Mouse (Mus musculus) frontal cortex, postnatal 14 days (tissue): ENCODE results near the gene Zswim8.
A peak's percentile ranks its signal among the peaks of the same experiment; 100 is the strongest.

Experiments
- DNase-seq, 2 experiments: peaks; one replicate each; pipeline ENCODE4 v3.0.0; 2022; ENCODE audit warnings: low spot score in 2 of 2

The Zswim8 gene

DNA sequence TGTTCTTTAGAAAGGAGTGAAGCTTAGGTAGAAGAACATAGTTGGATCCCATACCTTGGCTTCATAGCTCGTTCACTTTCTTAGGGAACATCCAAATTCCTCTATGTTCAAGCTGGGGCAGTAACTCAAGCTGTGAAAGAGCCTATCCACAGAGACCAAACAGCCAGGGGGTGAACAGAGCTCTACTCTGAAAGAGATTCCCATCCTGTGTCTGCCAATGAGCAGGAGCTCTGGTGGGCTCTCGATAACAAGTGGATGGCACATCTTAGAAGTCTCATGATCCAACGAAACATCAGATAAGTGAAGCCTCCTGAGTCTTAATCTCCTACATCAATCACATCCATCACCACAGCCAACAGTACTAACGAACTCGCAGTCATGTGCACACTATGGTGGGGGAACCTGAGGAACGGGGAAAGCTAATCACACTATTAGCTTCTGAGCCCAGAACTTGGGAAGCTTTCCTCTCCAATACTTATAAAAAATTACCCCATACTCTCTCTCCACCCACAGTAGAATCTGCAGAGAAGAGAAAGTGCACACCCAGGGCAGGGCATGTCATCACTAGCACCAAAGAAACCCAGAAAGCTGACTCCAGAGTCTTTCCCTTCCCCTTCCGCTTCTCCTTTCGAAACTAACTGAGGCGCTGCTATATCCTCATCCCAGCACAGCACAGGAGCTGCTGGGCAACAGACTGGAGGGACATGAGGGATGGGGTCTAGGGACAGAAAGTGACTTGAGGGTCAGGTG is 23.7 kb downstream of the Zswim8 start:
- DNase-seq, result no peak

DNA sequence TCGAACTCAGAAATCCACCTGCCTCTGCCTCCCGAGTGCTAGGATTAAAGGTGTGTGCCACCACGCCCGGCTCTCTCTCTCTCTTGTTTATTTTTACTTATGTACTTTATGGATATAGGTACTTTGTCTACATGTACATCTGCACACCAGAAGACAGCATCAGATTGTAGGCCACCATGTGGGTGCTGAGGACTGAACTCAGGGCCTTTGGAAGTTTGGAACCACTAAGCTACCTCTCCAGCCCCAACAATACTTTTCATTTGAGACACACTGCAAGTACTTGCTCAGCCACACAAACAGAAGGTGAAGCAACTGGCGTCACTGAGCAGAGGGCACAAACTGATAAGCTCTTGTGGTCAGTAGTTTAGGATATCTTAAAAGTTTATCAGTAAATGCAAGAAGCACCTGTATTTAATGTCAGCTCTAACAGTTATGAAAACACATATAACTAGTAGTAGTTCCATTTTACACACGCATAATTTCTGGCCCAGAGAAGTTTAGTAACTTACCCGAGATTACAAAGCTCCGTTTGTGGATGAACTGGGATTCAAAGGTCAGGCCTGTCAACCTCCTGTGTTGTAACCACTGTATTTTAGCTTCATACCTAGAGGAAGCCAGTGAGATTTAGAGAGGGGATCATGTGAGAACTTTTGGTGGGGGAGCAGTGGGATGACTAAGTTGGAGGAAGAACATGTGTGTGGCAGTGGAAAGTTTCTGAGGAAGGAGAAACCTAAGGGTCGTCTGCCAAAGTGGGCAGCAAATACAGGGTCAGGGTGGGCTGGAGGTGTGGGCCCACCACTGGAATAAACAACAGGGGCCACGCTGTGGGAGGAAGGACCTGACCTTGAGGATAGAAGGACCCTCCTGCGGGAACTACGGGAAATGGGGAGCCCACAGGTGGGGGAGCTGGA is 25.9 kb downstream of the Zswim8 start:
- DNase-seq, result no peak

GRCm38 (mm10) chr14:20733952-20734774 is 26.8 kb downstream of the Zswim8 start, which contains the start of gene Ndst2:
Gene Ndst2 (minus strand): TSS chr14:20734562.
- peak; percentile 73 to 79 for DNase-seq

- DNase-seq, result no peak
Observed at GRCm38 (mm10) chr14:20735052-20735451, 27.7 kb downstream of the Zswim8 start.

DNA sequence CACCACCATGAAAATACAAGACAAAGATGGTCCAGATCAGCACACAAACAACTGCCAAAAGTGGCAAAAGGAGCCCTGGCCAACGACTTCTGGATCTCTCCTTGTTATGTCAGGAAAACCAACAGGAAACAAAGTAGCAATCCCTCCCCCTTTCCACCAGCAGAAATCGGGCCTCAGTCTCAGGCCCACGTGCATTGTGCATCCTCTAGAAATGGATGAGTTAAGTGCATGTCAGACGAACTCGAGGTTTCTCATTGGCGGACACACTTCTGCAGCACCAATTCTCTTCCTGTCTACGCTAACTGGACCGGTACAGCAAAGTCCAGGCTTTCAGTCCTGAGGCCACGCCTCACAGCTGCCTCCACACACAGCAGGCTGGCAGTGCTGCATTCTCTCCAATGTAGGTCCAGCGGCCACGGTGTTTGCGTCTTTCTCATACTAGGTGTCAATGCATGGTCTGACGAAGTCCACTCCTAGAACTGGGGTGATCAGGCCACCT is 28.6 kb downstream of the Zswim8 start:
- no peak for DNase-seq

GRCm38 (mm10) chr14:20737306-20737705 is 30.0 kb downstream of the Zswim8 start:
- DNase-seq, result no peak

GRCm38 (mm10) chr14:20738511-20738910 is 31.2 kb downstream of the Zswim8 start:
- no peak for DNase-seq

GRCm38 (mm10) chr14:20741301-20741700 is 33.9 kb downstream of the Zswim8 start:
- no peak for DNase-seq

GRCm38 (mm10) chr14:20743614-20744013 is 36.3 kb downstream of the Zswim8 start:
- DNase-seq, result no peak

GRCm38 (mm10) chr14:20746935-20747334 is 39.6 kb downstream of the Zswim8 start:
- no peak for DNase-seq

GRCm38 (mm10) chr14:20748388-20748787 is 41.0 kb downstream of the Zswim8 start:
- no peak for DNase-seq

DNA sequence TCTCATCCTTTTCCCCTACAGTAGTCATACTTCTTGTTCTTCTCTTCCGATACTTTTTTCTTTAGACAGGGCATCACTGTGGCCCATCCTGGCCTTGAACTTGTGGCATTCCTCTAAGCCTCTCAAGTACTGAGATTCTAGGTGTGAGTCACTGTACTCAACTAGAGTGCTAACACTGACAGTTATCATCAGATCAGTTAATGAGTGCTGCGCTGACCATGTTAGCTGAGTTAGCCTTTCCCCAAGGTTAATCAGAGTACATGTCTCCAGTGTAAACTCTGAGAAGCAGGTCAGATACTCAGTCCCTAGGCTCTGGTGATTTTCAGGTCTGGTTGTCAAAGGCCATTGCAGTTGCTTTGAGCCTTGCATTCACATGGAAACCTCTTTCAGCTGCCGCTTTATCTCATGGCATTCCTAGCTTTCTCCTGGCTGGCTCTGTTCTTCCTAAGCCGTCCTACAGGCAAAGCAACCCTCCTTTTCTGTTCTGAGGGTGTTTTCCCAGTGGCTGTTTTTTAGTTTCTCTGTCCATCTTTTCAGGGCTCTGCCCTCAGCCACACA is 42.2 kb downstream of the Zswim8 start:
- no peak for DNase-seq

- no peak for DNase-seq
Observed at GRCm38 (mm10) chr14:20750503-20750902, 43.2 kb downstream of the Zswim8 start.

GRCm38 (mm10) chr14:20753792-20754191 is 46.4 kb downstream of the Zswim8 start:
- DNase-seq, result no peak

DNA sequence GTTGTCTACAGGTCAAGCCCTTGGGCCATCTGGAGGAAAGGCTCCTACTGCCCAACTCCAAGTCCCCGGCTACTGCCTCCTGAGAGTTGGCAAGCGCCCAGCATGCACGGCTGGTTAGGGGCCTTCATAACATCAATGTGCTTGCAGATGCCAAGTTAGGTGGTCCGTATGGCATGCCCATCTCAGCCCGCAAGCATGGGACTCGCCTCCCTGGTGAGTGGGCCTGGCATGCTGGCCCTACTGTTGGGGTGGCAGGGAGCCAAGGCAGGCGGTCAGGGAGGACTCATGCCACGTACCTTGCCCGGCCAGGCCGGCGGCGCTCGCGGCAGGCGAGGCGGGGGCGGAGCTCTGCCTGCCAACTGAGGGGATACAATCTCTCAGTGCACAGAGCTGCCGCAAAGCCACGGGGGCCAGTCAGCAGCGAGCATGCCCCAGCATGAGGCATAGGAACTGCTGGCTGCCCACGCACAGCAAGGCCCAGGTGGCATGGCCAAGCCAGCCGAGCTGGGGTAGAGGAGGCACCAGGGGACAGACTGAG is 50.1 kb downstream of the Zswim8 start:
- no peak for DNase-seq

DNA sequence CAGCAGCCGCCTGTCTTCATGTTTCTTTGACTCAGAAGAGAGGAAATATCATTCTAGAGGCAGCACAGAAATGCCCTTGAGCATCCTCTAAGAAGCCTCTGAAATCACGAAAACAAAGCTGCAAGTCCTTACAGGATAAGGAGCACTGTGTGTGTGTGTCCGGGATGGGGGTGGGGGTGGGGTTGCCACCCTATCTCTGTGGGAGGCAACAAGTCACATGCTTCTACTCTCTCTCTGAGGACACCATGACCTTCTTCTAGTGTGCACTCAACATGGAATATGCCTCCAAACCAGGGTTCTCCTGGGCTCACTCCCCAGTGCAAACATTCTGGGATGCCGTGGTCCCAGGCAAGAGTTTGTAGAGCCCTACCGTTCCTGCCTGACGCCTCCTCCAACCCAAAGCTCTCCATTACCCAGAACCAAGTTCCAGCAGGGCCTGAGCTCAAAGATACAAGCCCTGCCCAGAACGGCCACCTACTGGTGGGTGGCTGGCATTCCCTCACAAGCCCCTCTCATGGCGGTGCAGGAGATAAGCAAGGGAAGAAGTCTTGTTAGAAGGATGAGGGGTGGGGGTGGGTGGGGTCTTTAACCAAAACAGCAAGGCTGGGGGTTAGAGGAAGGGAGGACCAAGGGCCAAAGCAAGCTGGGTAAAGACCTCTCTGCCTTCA is 51.5 kb downstream of the Zswim8 start:
- no peak for DNase-seq

GRCm38 (mm10) chr14:20764942-20765341 is 57.6 kb downstream of the Zswim8 start:
- DNase-seq, result no peak

DNA sequence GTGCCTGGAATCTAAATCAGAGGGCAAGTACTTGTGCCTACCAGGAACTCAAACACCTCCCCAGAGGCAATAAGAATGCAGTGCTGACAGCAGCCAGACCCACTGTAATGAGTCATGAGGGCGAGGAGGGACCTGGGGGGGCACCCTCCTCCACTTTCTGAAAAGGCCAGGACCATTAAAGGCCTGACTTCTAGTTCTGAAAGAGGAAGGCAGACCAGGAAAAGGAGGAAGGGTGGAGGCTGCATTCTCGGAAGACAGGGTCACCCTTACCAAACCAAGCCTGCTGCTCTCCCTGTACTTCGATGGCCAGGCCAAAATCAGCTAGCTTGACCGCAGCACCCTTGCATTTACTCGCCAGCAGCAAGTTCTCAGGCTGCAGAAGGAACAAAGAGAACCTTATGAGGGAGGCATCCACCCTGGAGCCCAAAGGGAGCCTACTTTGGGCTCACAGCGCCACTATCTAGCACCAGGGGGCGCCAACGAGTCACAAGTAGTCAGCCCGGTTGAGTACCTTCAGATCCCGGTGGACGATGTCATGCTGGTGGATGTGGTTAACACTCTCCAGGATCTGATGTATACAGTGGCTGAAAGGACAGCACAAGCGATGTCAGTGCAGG is 58.4 kb downstream of the Zswim8 start:
- DNase-seq, result peak; percentile 78 to 84

- DNase-seq, result no peak
Observed at GRCm38 (mm10) chr14:20767936-20768335, 60.6 kb downstream of the Zswim8 start.

GRCm38 (mm10) chr14:20768581-20768980 is 61.2 kb downstream of the Zswim8 start:
- DNase-seq, result no peak
